Mouse (Mus musculus): ENCODE results near the gene Morf4l1.
"Not testable (repeated sequence)": the region's sequence is repeated elsewhere in the genome, so short reads cannot be mapped to it uniquely, and the experiment has no call there.

Morf4l1 gene

GRCm38 (mm10) chr9:90060932-90061331 lies 53.6 kb downstream of the Morf4l1 start:
- DNase-seq (ENCODE audit: low spot score), result not testable (repeated sequence)

GRCm38 (mm10) chr9:90060574-90060875 lies 54.0 kb downstream of the Morf4l1 start:
- no peak for DNase-seq (ENCODE audit: low spot score)

GRCm38 (mm10) chr9:90059828-90060573 lies 54.6 kb downstream of the Morf4l1 start:
- no peak for DNase-seq (ENCODE audit: low spot score)

- DNase-seq (ENCODE audit: low spot score), result no peak
These were observed 57.9 kb downstream of the Morf4l1 start for GRCm38 (mm10) chr9:90056716-90057115.

GRCm38 (mm10) chr9:90055911-90056310 lies 58.7 kb downstream of the Morf4l1 start:
- no peak for DNase-seq (ENCODE audit: low spot score)

- no peak for DNase-seq (ENCODE audit: low spot score)
These were observed 59.2 kb downstream of the Morf4l1 start for GRCm38 (mm10) chr9:90055409-90055808.

GRCm38 (mm10) chr9:90054371-90055145 lies 60.0 kb downstream of the Morf4l1 start:
- DNase-seq (ENCODE audit: low spot score), result peak; percentile 63

- no peak for DNase-seq (ENCODE audit: low spot score)
These were observed 60.7 kb downstream of the Morf4l1 start, which contains the start of gene Ctsh for GRCm38 (mm10) chr9:90053852-90054251. Gene Ctsh (plus strand): TSS chr9:90054152.

- DNase-seq (ENCODE audit: low spot score), result no peak
These were observed 66.5 kb downstream of the Morf4l1 start for GRCm38 (mm10) chr9:90047937-90048627.

- no peak for DNase-seq (ENCODE audit: low spot score)
These were observed 69.4 kb downstream of the Morf4l1 start for GRCm38 (mm10) chr9:90045191-90045590.

GRCm38 (mm10) chr9:90042906-90043305 lies 71.7 kb downstream of the Morf4l1 start:
- not testable (repeated sequence) for DNase-seq (ENCODE audit: low spot score)
